Mouse (Mus musculus): ENCODE data around the gene Gm20683.

DNA sequence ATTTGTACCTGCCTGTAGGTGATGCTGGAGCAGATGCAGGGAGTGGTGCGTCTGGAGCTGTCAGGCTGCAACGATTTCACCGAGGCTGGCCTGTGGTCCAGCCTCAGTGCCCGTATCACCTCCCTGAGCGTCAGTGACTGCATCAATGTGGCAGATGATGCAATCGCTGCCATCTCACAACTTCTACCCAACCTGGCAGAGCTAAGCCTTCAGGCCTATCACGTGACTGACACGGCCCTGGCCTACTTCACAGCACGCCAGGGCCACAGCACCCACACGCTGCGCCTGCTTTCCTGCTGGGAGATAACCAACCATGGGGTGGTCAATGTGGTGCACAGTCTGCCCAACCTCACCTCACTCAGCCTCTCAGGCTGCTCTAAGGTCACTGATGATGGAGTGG is 23.9 kb downstream of the Gm20683 start:
- TF ChIP-seq EP300 (IDR thresholded peaks at IDR 0.05; ENCODE audit: low read depth) (no peak), CTCF (IDR thresholded peaks at IDR 0.05; ENCODE audit: low read depth) (no peak)
